Mouse (Mus musculus) MEL (cell line): Measurements from ENCODE around the gene Kpna2. TPM values are rescaled to one million over a fixed set of nuclear protein-coding genes. Genes with fewer than 3 reads are reported as not detected.

Experiments
- DNase-seq: peaks from one replicate; pipeline ENCODE4 v3.0.0; 2011; ENCODE audit warnings: low read depth, low spot score
- H3K27ac ChIP-seq: 2 replicates; pipeline ENCODE4 v1.5.1; 2012; ENCODE audit warnings: low read depth, mild to moderate bottlenecking, control low read depth, low read length, moderate library complexity; ENCODE audit not compliant: control insufficient read depth
- H3K27me3 ChIP-seq, 2 experiments: fragments of 150-350 bp in 1 of 2; sonication (generic) in 1 of 2; 2 replicates each; pipeline ENCODE4 v1.6.1; 2012; ENCODE audit warnings: low read length in 2 of 2, mild to moderate bottlenecking in 2 of 2, improper control_type of control experiment in 1 of 2, moderate library complexity in 1 of 2; ENCODE audit not compliant: insufficient read depth in 2 of 2, control insufficient read depth in 1 of 2
- H3K36me3 ChIP-seq, 2 experiments: 2 replicates each; pipeline ENCODE4 v1.6.1; 2012 to 2014; ENCODE audit warnings: low read length in 2 of 2, improper control_type of control experiment in 1 of 2, inconsistent platforms in 1 of 2, mild to moderate bottlenecking in 1 of 2; ENCODE audit not compliant: insufficient read depth in 2 of 2, control insufficient read depth in 1 of 2
- H3K4me1 ChIP-seq, 2 experiments: fragments of 150-350 bp in 1 of 2; sonication (generic) in 1 of 2; 2 replicates each; pipeline ENCODE4 v1.6.1; 2012; ENCODE audit warnings: low read length in 2 of 2, improper control_type of control experiment in 1 of 2, mild to moderate bottlenecking in 1 of 2; ENCODE audit not compliant: insufficient read depth in 2 of 2, control insufficient read depth in 1 of 2
- H3K4me3 ChIP-seq, 2 experiments: fragments of 150-350 bp in 1 of 2; sonication (generic) in 1 of 2; 2 replicates each; pipeline ENCODE4 v1.5.1; 2012; ENCODE audit warnings: low read depth in 2 of 2, low read length in 2 of 2, mild to moderate bottlenecking in 2 of 2, moderate library complexity in 2 of 2, control low read depth in 1 of 2, improper control_type of control experiment in 1 of 2; ENCODE audit not compliant: control insufficient read depth in 1 of 2, insufficient read depth in 1 of 2
- H3K79me2 ChIP-seq: 2 replicates; pipeline ENCODE4 v1.6.1; 2012; ENCODE audit warnings: mild to moderate bottlenecking, low read length, moderate library complexity; ENCODE audit not compliant: control insufficient read depth, poor library complexity, insufficient read depth
- H3K9ac ChIP-seq: 2 replicates; pipeline ENCODE4 v1.6.1; 2012; ENCODE audit warnings: low read depth, mild to moderate bottlenecking, control low read depth, low read length, moderate library complexity; ENCODE audit not compliant: control insufficient read depth, poor library complexity, severe bottlenecking
- H3K9me3 ChIP-seq: fragments of 150-350 bp; sonication (generic); replicated peaks from 2 replicates; pipeline ENCODE4 v1.6.1; 2012; ENCODE audit warnings: mild to moderate bottlenecking, low read length, improper control_type of control experiment, moderate library complexity; ENCODE audit not compliant: insufficient read depth
- BHLHE40 ChIP-seq: IDR thresholded peaks from 2 replicates; pipeline ENCODE4 v1.6.1; 2012; ENCODE audit warnings: low read depth, mild to moderate bottlenecking, inconsistent platforms, low read length, improper control_type of control experiment, borderline replicate concordance
- CHD1 ChIP-seq: IDR thresholded peaks from 2 replicates; pipeline ENCODE4 v1.6.1; 2012; ENCODE audit warnings: low read depth, mild to moderate bottlenecking, inconsistent platforms, low read length, improper control_type of control experiment
- CTCF ChIP-seq, 3 experiments: IDR thresholded peaks in 2 of 3; conservative IDR thresholded peaks in 1 of 3; 2 replicates each; pipeline ENCODE4 v1.5.1; 2011 to 2012; ENCODE audit warnings: low read length in 3 of 3, low read depth in 2 of 3, mild to moderate bottlenecking in 2 of 3, improper control_type of control experiment in 1 of 3, inconsistent platforms in 1 of 3, mixed read lengths in 1 of 3, moderate library complexity in 1 of 3; ENCODE audit not compliant: control insufficient read depth in 1 of 3, insufficient read depth in 1 of 3, poor library complexity in 1 of 3, severe bottlenecking in 1 of 3
- ELF1 ChIP-seq: IDR thresholded peaks from 2 replicates; pipeline ENCODE4 v1.6.1; 2014; ENCODE audit warnings: low read depth, mild to moderate bottlenecking, inconsistent platforms, low read length, improper control_type of control experiment, moderate library complexity
- EP300 ChIP-seq, 2 experiments: IDR thresholded peaks; 2 replicates each; pipeline ENCODE4 v1.6.1; 2011; ENCODE audit warnings: improper control_type of control experiment in 2 of 2, low read length in 2 of 2, low read depth in 1 of 2, mild to moderate bottlenecking in 1 of 2
- ETS1 ChIP-seq: IDR thresholded peaks from 2 replicates; pipeline ENCODE4 v1.6.1; 2012; ENCODE audit warnings: low read depth, mild to moderate bottlenecking, inconsistent platforms, low read length, improper control_type of control experiment, moderate library complexity
- GABPA ChIP-seq: IDR thresholded peaks from 2 replicates; pipeline ENCODE4 v1.6.1; 2012; ENCODE audit warnings: low read depth, mild to moderate bottlenecking, inconsistent platforms, low read length, improper control_type of control experiment, moderate library complexity
- GATA1 ChIP-seq: IDR thresholded peaks from 2 replicates; pipeline ENCODE4 v1.6.1; 2011; ENCODE audit warnings: low read depth, low read length, improper control_type of control experiment
- HCFC1 ChIP-seq: IDR thresholded peaks from 2 replicates; pipeline ENCODE4 v1.6.1; 2012; ENCODE audit warnings: low read depth, mild to moderate bottlenecking, inconsistent platforms, low read length, improper control_type of control experiment, moderate library complexity
- JUND ChIP-seq: IDR thresholded peaks from 2 replicates; pipeline ENCODE4 v1.6.1; 2011; ENCODE audit warnings: low read depth, mild to moderate bottlenecking, improper control_type of control experiment, low read length
- MAFK ChIP-seq: IDR thresholded peaks from 2 replicates; pipeline ENCODE4 v1.6.1; 2011; ENCODE audit warnings: low read depth, mild to moderate bottlenecking, low read length, improper control_type of control experiment, borderline replicate concordance
- MAX ChIP-seq: IDR thresholded peaks from 2 replicates; pipeline ENCODE4 v1.6.1; 2011; ENCODE audit warnings: low read length, improper control_type of control experiment
- MAZ ChIP-seq: IDR thresholded peaks from 2 replicates; pipeline ENCODE4 v1.6.1; 2012; ENCODE audit warnings: low read depth, mild to moderate bottlenecking, inconsistent platforms, low read length, improper control_type of control experiment
- MXI1 ChIP-seq: IDR thresholded peaks from 2 replicates; pipeline ENCODE4 v1.6.1; 2011; ENCODE audit warnings: mild to moderate bottlenecking, low read depth, low read length, improper control_type of control experiment
- MYC ChIP-seq: IDR thresholded peaks from 2 replicates; pipeline ENCODE4 v1.6.1; 2011; ENCODE audit warnings: low read depth, mild to moderate bottlenecking, low read length, improper control_type of control experiment, moderate library complexity
- NRF1 ChIP-seq: IDR thresholded peaks from 2 replicates; pipeline ENCODE4 v1.6.1; 2014; ENCODE audit warnings: low read depth, mild to moderate bottlenecking, inconsistent platforms, low read length, improper control_type of control experiment, moderate library complexity; ENCODE audit not compliant: poor library complexity, insufficient read depth, severe bottlenecking
- POLR2A ChIP-seq, 2 experiments: IDR thresholded peaks; 2 replicates each; pipeline ENCODE4 v1.6.1; 2011 to 2012; ENCODE audit warnings: low read length in 2 of 2, mild to moderate bottlenecking in 2 of 2, control low read depth in 1 of 2, improper control_type of control experiment in 1 of 2, low read depth in 1 of 2, moderate library complexity in 1 of 2; ENCODE audit not compliant: control insufficient read depth in 1 of 2, insufficient read depth in 1 of 2, poor library complexity in 1 of 2
- POLR2AphosphoS2 ChIP-seq: IDR thresholded peaks from 2 replicates; pipeline ENCODE4 v1.6.1; 2011; ENCODE audit warnings: low read length, improper control_type of control experiment
- RAD21 ChIP-seq: IDR thresholded peaks from 2 replicates; pipeline ENCODE4 v1.6.1; 2011; ENCODE audit warnings: mild to moderate bottlenecking, low read depth, low read length, improper control_type of control experiment
- RCOR1 ChIP-seq: IDR thresholded peaks from 2 replicates; pipeline ENCODE4 v1.6.1; 2012; ENCODE audit warnings: low read depth, mild to moderate bottlenecking, inconsistent platforms, low read length, improper control_type of control experiment
- SIN3A ChIP-seq: IDR thresholded peaks from 2 replicates; pipeline ENCODE4 v1.6.1; 2012; ENCODE audit warnings: low read length, improper control_type of control experiment, inconsistent platforms
- SMC3 ChIP-seq: IDR thresholded peaks from 2 replicates; pipeline ENCODE4 v1.6.1; 2011; ENCODE audit warnings: low read depth, low read length, improper control_type of control experiment
- TAL1 ChIP-seq: IDR thresholded peaks from 2 replicates; pipeline ENCODE4 v1.6.1; 2012; ENCODE audit warnings: mild to moderate bottlenecking, inconsistent platforms, low read length, moderate library complexity, mixed read lengths
- TBP ChIP-seq: IDR thresholded peaks from 2 replicates; pipeline ENCODE4 v1.8.0; 2011; ENCODE audit warnings: low read depth, low read length, improper control_type of control experiment
- TCF12 ChIP-seq: IDR thresholded peaks from 2 replicates; pipeline ENCODE4 v1.6.1; 2014; ENCODE audit warnings: low read depth, mild to moderate bottlenecking, inconsistent platforms, low read length, improper control_type of control experiment, moderate library complexity
- USF2 ChIP-seq, 2 experiments: IDR thresholded peaks; 2 replicates each; pipeline ENCODE4 v1.6.1; 2011 to 2012; ENCODE audit warnings: improper control_type of control experiment in 2 of 2, low read length in 2 of 2, borderline replicate concordance in 1 of 2, inconsistent platforms in 1 of 2, low read depth in 1 of 2, mild to moderate bottlenecking in 1 of 2; ENCODE audit not compliant: insufficient read depth in 1 of 2
- ZC3H11A ChIP-seq: IDR thresholded peaks from 2 replicates; pipeline ENCODE4 v1.6.1; 2012; ENCODE audit warnings: low read depth, mild to moderate bottlenecking, inconsistent platforms, low read length, improper control_type of control experiment
- ZMIZ1 ChIP-seq: IDR thresholded peaks from 2 replicates; pipeline ENCODE4 v1.6.1; 2012; ENCODE audit warnings: low read depth, mild to moderate bottlenecking, inconsistent platforms, low read length, improper control_type of control experiment, moderate library complexity
- ZNF384 ChIP-seq: IDR thresholded peaks from 2 replicates; pipeline ENCODE4 v1.6.1; 2012; ENCODE audit warnings: low read depth, mild to moderate bottlenecking, inconsistent platforms, low read length, improper control_type of control experiment
- polyA plus RNA-seq, 2 experiments: library from polyadenylated mRNA; stranded (reverse) in 1 of 2; unstranded in 1 of 2; fragments of >175 nt in 1 of 2; fragments of >200 nt in 1 of 2; gene quantifications; 2 replicates each; pipeline versions ENCODE4 v1.2.1 to v1.2.4; 2012; ENCODE audit warnings: low replicate concordance in 2 of 2, low read depth in 1 of 2; ENCODE audit not compliant: insufficient read length in 2 of 2, insufficient read depth in 1 of 2, missing spikeins in 1 of 2
- total RNA-seq: library from RNA; depleted of rRNA; stranded (reverse); fragments of 300-350 nt; gene quantifications from 2 replicates; pipeline ENCODE4 v1.2.3, GENCODE M21; 2012

The Kpna2 gene
- total and polyA plus RNA-seq, 3 experiments: 13.2 to 216 TPM; not detected in 1

DNA sequence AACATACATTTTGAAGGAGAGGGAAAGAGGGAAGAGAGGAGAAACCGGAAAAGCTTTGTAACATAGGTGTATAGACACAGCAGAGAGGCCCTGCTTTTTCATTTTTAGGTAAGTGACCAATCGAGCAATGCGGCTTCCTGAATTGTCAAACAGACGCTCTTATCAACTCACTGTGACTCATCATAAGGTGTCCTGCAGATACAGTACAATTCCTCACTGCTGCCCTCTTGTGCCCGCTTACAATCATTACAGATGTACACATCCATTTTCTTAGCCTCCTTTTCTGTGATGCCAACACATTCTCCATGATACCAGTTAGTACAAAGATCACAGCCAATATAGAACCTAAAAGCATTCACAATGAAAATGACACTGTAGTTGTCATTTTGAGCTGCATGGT, 45.0 kb upstream of the Kpna2 start:
- H3K27ac ChIP-seq: peak overlapping the region; percentile 57
- no peaks in the 10 kb centered on the region for H3K9me3 ChIP-seq
- H3K4me1 ChIP-seq: peaks cover 4% of the 10 kb centered on the region in 2 experiments
- DNase-seq: peak; percentile 98
- no peaks in the 10 kb centered on the region for H3K79me2 ChIP-seq
- H3K27me3 ChIP-seq: no peaks in the 10 kb centered on the region
- no peak overlapping the region for H3K4me3 ChIP-seq
- peak; percentile 83 for TF ChIP-seq MYC
- peak; percentile 93 for TF ChIP-seq SIN3A
- peak; percentile 17; the same call in 1 of the 2 replicates for TF ChIP-seq TAL1
- TF ChIP-seq ZC3H11A: no peak
- no peak for TF ChIP-seq ZMIZ1
- peak; percentile 98 for TF ChIP-seq GATA1
- peak; percentile 78 for TF ChIP-seq MXI1
- peak; percentile 81 for TF ChIP-seq ELF1
- no peak for TF ChIP-seq NRF1
- TF ChIP-seq POLR2A (IDR thresholded peaks at IDR 0.05; ENCODE audit: control insufficient read depth in 1 of 2, insufficient read depth in 1 of 2, low read depth in 1 of 2, low read length in 2 of 2, poor library complexity in 1 of 2): 0 out of 4 replicates have a peak, but pooled peaks of 1 of the 2 experiments have one; percentile 31
- TF ChIP-seq RAD21: peak; percentile 51
- peak; percentile 72 for TF ChIP-seq HCFC1
- peak; percentile 81 for TF ChIP-seq ETS1
- no peak for TF ChIP-seq CHD1
- TF ChIP-seq MAX: peak; percentile 63; the same call in 1 of the 2 replicates
- peak; percentile 67; the same call in 1 of the 2 replicates for TF ChIP-seq MAFK
- peak; percentile 71 for TF ChIP-seq RCOR1
- peak; percentile 54; the same call in 1 of the 2 replicates for TF ChIP-seq TBP
- TF ChIP-seq JUND: peak; percentile 98
- peak; percentile 44 to 90 (median 85); a peak in 5 of 6 replicates for TF ChIP-seq CTCF (IDR thresholded peaks at IDR 0.05 in 2 of 3, conservative IDR thresholded peaks at IDR 0.05 in 1 of 3; ENCODE audit: control insufficient read depth in 1 of 3, insufficient read depth in 1 of 3, low read depth in 2 of 3, low read length in 3 of 3, poor library complexity in 1 of 3, severe bottlenecking in 1 of 3)
- TF ChIP-seq ZNF384: 0 out of 2 replicates have a peak, but pooled peaks have one; percentile 40
- peak; percentile 13; the same call in 1 of the 2 replicates for TF ChIP-seq BHLHE40
- TF ChIP-seq SMC3: peak; percentile 78
- TF ChIP-seq GABPA: peak; percentile 90
- TF ChIP-seq MAZ: no peak
- TF ChIP-seq POLR2AphosphoS2: no peak
- no peak for TF ChIP-seq USF2 (IDR thresholded peaks at IDR 0.05; ENCODE audit: borderline replicate concordance in 1 of 2, insufficient read depth in 1 of 2, low read depth in 1 of 2, low read length in 2 of 2)
- peak; percentile 81 to 82 for TF ChIP-seq EP300 (IDR thresholded peaks at IDR 0.05; ENCODE audit: low read depth in 1 of 2, low read length in 2 of 2)
- peak; percentile 65 for TF ChIP-seq TCF12
- H3K9ac ChIP-seq: peak overlapping the region; percentile 34; the same call in 1 of the 2 replicates
- peaks cover 7 to 43% of the 10 kb centered on the region in 2 experiments for H3K36me3 ChIP-seq
